21 mouse cellular contexts compared by ENCODE assay signal in the genomic region with DNA sequence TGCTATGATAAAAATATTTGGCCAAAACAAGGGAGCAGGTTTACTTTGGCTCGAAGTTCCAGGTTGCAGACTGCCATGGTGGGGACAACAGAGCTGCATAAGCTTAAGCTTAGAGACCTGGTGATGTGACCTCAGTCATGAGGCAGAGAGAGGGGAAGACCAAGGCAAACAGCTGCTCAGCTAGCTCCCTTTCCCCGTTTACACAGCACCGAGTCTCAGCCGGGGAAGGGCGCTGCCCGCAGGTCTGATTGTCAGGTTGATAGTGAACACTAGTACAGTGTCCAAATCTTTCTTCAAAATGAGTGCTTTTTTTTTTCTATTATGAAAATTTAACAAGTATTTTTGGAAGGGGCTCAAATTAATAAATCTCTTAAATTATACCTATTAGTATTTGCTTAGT.
DNase-seq lines count a peak whose midpoint lies in the region; ATAC-seq and TF ChIP-seq lines count a peak whose summit lies in the region.
"Had no signal": no experiment of that assay in that cellular context is flagged by ENCODE, and none has a peak within 500 bp of the region (broad histone marks: within the 10 kb centered on the region; RNA-seq: fewer than 3 reads in every experiment).

No protein-coding gene starts in this region.

- peaks cover 15% of the 10 kb centered on the region for H3K4me1 ChIP-seq in liver, embryonic 16.5 days (ENCODE audit: control insufficient read depth, low read depth, low read length)
- peaks cover 59% of the 10 kb centered on the region for H3K4me1 ChIP-seq in liver, embryonic 12.5 days
- H3K4me1 ChIP-seq in G1E (ENCODE audit: insufficient read depth, low read depth, low read length) = peaks cover 51% of the 10 kb centered on the region
- peaks cover 24% of the 10 kb centered on the region for H3K4me1 ChIP-seq in intestine, embryonic 15.5 days (replicated peaks)

- peak; percentile 22 for DNase-seq in G1E (ENCODE audit: low spot score)
- DNase-seq in heart, adult 9 months (ENCODE audit: low spot score in 2 of 2) = no peak
- DNase-seq: B cell, adult 2 months; cerebellum, adult 18-20 months; cerebellum, adult 9-11 months; cerebellum, postnatal 36 days; gastrocnemius, postnatal 10 days; heart, adult 2 months; heart, postnatal 36 days had no signal

- no peak overlapping the region for H3K27ac ChIP-seq in liver, embryonic 16.5 days (ENCODE audit: low read length)
- H3K27ac ChIP-seq in liver, embryonic 12.5 days = no peak overlapping the region
- H3K27ac ChIP-seq in intestine, embryonic 15.5 days = peak overlapping the region; percentile 25; the same call in 1 of the 2 replicates
- H3K27ac ChIP-seq: embryonic facial prominence, embryonic 13.5 days; heart, adult 2 months; hindbrain, embryonic 15.5 days had no signal

- H3K4me2 ChIP-seq in liver, embryonic 16.5 days (ENCODE audit: low read depth, low read length) = no peak overlapping the region
- H3K4me2 ChIP-seq in liver, embryonic 12.5 days = no peak overlapping the region
- H3K4me2 ChIP-seq in intestine, embryonic 15.5 days (replicated peaks) = no peak overlapping the region
- H3K4me2 ChIP-seq: embryonic facial prominence, embryonic 13.5 days; forebrain, embryonic 12.5 days; heart, embryonic 12.5 days; hindbrain, embryonic 15.5 days had no signal

- H3K9me3 ChIP-seq in liver, embryonic 16.5 days (replicated peaks; ENCODE audit: control insufficient read depth, low read length) = no peaks in the 10 kb centered on the region
- no peaks in the 10 kb centered on the region for H3K9me3 ChIP-seq in liver, embryonic 12.5 days (replicated peaks)
- H3K9me3 ChIP-seq in G1E (replicated peaks) = no peaks in the 10 kb centered on the region
- no peaks in the 10 kb centered on the region for H3K9me3 ChIP-seq in intestine, embryonic 15.5 days
- H3K9me3 ChIP-seq: embryonic facial prominence, embryonic 13.5 days; forebrain, embryonic 12.5 days; heart, embryonic 12.5 days; hindbrain, embryonic 15.5 days had no signal

- no peak for TF ChIP-seq CTCF in G1E (IDR thresholded peaks at IDR 0.05; ENCODE audit: low read depth, low read length)

- H3K36me3 ChIP-seq in liver, embryonic 16.5 days (ENCODE audit: control insufficient read depth, insufficient read depth) = no peaks in the 10 kb centered on the region
- no peaks in the 10 kb centered on the region for H3K36me3 ChIP-seq in liver, embryonic 12.5 days
- peaks cover 22% of the 10 kb centered on the region for H3K36me3 ChIP-seq in G1E (replicated peaks)
- H3K36me3 ChIP-seq in intestine, embryonic 15.5 days = no peaks in the 10 kb centered on the region
- H3K36me3 ChIP-seq: embryonic facial prominence, embryonic 13.5 days; forebrain, embryonic 12.5 days; heart, embryonic 12.5 days; hindbrain, embryonic 15.5 days had no signal

- 28% methylated on average over 6 of the region's 6 CpGs for WGBS in liver, embryonic 16.5 days (ENCODE audit: insufficient replicate concordance)
- 39% methylated on average over 6 of the region's 6 CpGs for WGBS in liver, embryonic 12.5 days (ENCODE audit: insufficient replicate concordance)
- WGBS in intestine, embryonic 15.5 days = 63% methylated on average over 6 of the region's 6 CpGs

- H3K9ac ChIP-seq in liver, embryonic 16.5 days (ENCODE audit: low read depth, low read length) = no peak overlapping the region
- H3K9ac ChIP-seq in liver, embryonic 12.5 days = no peak overlapping the region
- no peak overlapping the region for H3K9ac ChIP-seq in intestine, embryonic 15.5 days
- H3K9ac ChIP-seq: embryonic facial prominence, embryonic 13.5 days; forebrain, embryonic 12.5 days; heart, embryonic 12.5 days; hindbrain, embryonic 15.5 days had no signal

- H3K27me3 ChIP-seq in liver, embryonic 16.5 days (ENCODE audit: control insufficient read depth, insufficient read depth, low read depth, low read length) = no peaks in the 10 kb centered on the region
- no peaks in the 10 kb centered on the region for H3K27me3 ChIP-seq in liver, embryonic 12.5 days (replicated peaks)
- no peaks in the 10 kb centered on the region for H3K27me3 ChIP-seq in G1E (ENCODE audit: insufficient read depth, low read length)
- no peaks in the 10 kb centered on the region for H3K27me3 ChIP-seq in intestine, embryonic 15.5 days (replicated peaks)
- H3K27me3 ChIP-seq: embryonic facial prominence, embryonic 13.5 days; forebrain, embryonic 12.5 days; heart, embryonic 12.5 days; hindbrain, embryonic 15.5 days; Patski had no signal

- peak; percentile 30; the same call in 1 of the 2 replicates for ATAC-seq in liver, embryonic 16.5 days (ENCODE audit: low read depth)
- ATAC-seq in liver, embryonic 12.5 days = no peak
- peak; percentile 52 for ATAC-seq in G1E (ENCODE audit: extremely low read depth, insufficient number of reproducible peaks, low FRiP score, poor library complexity, severe bottlenecking)
- ATAC-seq in intestine, embryonic 15.5 days = peak; percentile 50; the same call in 1 of the 2 replicates
- peak; percentile 49; the same call in 1 of the 2 replicates for ATAC-seq in megakaryocyte-erythroid progenitor cell, adult 5-6 weeks (replicated peaks; ENCODE audit: low FRiP score, low TSS enrichment, poor library complexity, severe bottlenecking)
- no peak for ATAC-seq in CD4-positive, CD25-positive, alpha-beta regulatory T cell, adult 4 months
- ATAC-seq: activated CD4-positive, CD25-positive, alpha-beta regulatory T cell, adult 4 months; forebrain, embryonic 16.5 days; Patski had no signal

- no peak overlapping the region for H3K4me3 ChIP-seq in liver, embryonic 16.5 days (ENCODE audit: low read depth, low read length)
- H3K4me3 ChIP-seq in liver, embryonic 12.5 days = no peak overlapping the region
- no peak overlapping the region for H3K4me3 ChIP-seq in G1E (ENCODE audit: low read depth, low read length)
- H3K4me3 ChIP-seq in intestine, embryonic 15.5 days (replicated peaks) = no peak overlapping the region
- H3K4me3 ChIP-seq: embryonic facial prominence, embryonic 13.5 days; forebrain, embryonic 12.5 days; heart, adult 2 months; heart, embryonic 12.5 days; hindbrain, embryonic 15.5 days had no signal

Comparison
In these comparisons a context has a peak if more than half of its experiments do, and no peak if none do; other contexts are left out.
1. ATAC-seq: peak in liver, embryonic 16.5 days (single experiment), G1E (single experiment), intestine, embryonic 15.5 days (single experiment) and megakaryocyte-erythroid progenitor cell, adult 5-6 weeks (single experiment); none in liver, embryonic 12.5 days (single experiment) and CD4-positive, CD25-positive, alpha-beta regulatory T cell, adult 4 months (single experiment).